Mouse (Mus musculus) heart, embryonic 14.5 days (tissue): ENCODE measurements at regions not wholly inside any gene's neighbourhood (a gene's known extent, or its start where the extent isn't known, plus 50 kb on each side); places are given as distances from the start of the nearest gene placed in this dataset.
A peak's percentile ranks its signal among the peaks of the same experiment; 100 is the strongest.

Experiments used
- ATAC-seq: fragments of 200-750 bp; cut with Nextera tagmentation; 2 replicates; pipeline ENCODE4 v1.8.0; 2017; ENCODE audit warnings: low read depth, moderate TSS enrichment; ENCODE audit not compliant: insufficient number of reproducible peaks, insufficient read depth, low FRiP score
- H3K27ac ChIP-seq, 2 experiments: fragments of 200-500 bp in 1 of 2; fragments of 300-500 bp in 1 of 2; sonication (generic) in 1 of 2; replicated peaks in 1 of 2; 2 replicates each; pipeline ENCODE4 v1.5.1; 2012 to 2014; ENCODE audit warnings: low read depth in 2 of 2, low read length in 2 of 2, control low read depth in 1 of 2, mild to moderate bottlenecking in 1 of 2, mixed read lengths in 1 of 2; ENCODE audit not compliant: control insufficient read depth in 1 of 2, insufficient read depth in 1 of 2
- H3K27me3 ChIP-seq: fragments of 300-500 bp; sonication (generic); 2 replicates; pipeline ENCODE4 v1.6.1; 2014; ENCODE audit warnings: mild to moderate bottlenecking, low read length, control low read depth; ENCODE audit not compliant: control insufficient read depth, insufficient read depth
- H3K36me3 ChIP-seq: fragments of 300-500 bp; sonication (generic); 2 replicates; pipeline ENCODE4 v1.6.1; 2014; ENCODE audit warnings: mild to moderate bottlenecking, control low read depth, low read length, mixed read lengths; ENCODE audit not compliant: control insufficient read depth, insufficient read depth
- H3K4me1 ChIP-seq, 2 experiments: fragments of 200-500 bp in 1 of 2; fragments of 300-500 bp in 1 of 2; sonication (generic) in 1 of 2; 2 replicates each; pipeline ENCODE4 v1.6.1; 2012 to 2014; ENCODE audit warnings: low read length in 2 of 2, control low read depth in 1 of 2, mixed read lengths in 1 of 2; ENCODE audit not compliant: control insufficient read depth in 2 of 2, insufficient read depth in 2 of 2
- H3K4me2 ChIP-seq: fragments of 300-500 bp; sonication (generic); 2 replicates; pipeline ENCODE4 v1.6.1; 2014; ENCODE audit warnings: mild to moderate bottlenecking, low read length
- H3K4me3 ChIP-seq, 2 experiments: fragments of 200-500 bp in 1 of 2; fragments of 300-500 bp in 1 of 2; sonication (generic) in 1 of 2; 2 replicates each; pipeline ENCODE4 v1.5.1; 2012 to 2014; ENCODE audit warnings: low read length in 2 of 2, mild to moderate bottlenecking in 2 of 2, control low read depth in 1 of 2, low read depth in 1 of 2, moderate library complexity in 1 of 2; ENCODE audit not compliant: control insufficient read depth in 1 of 2, insufficient read depth in 1 of 2
- H3K9ac ChIP-seq: fragments of 300-500 bp; sonication (generic); 2 replicates; pipeline ENCODE4 v1.6.1; 2014; ENCODE audit warnings: mild to moderate bottlenecking, low read length
- H3K9me3 ChIP-seq: fragments of 300-500 bp; sonication (generic); 2 replicates; pipeline ENCODE4 v1.6.1; 2016; ENCODE audit warnings: low read length, control low read depth; ENCODE audit not compliant: control insufficient read depth
- WGBS: fragments of 180-500 bp; shearing (Covaris S2); extraction: QIAGEN DNeasy Blood & Tissue Kit; methylation state at CpG from one replicate; pipeline ENCODE4 v1.1.7; 2014; 5-methylcytosine and 5-hydroxymethylcytosine counted together

- Histone ChIP-seq H3K9me3 (peaks cover 9% of the 10 kb centered on the region), H3K9ac (no peak overlapping the region), H3K4me3 (no peak overlapping the region), H3K27me3 (no peaks in the 10 kb centered on the region), H3K36me3 (no peaks in the 10 kb centered on the region), H3K27ac (peak overlapping the region; percentile 20 to 49; a peak in 3 of 4 replicates), H3K4me2 (no peak overlapping the region), H3K4me1 (no peaks in the 10 kb centered on the region; a peak in 1 of 4 replicates)
- WGBS: 47% methylated on average over 5 of the region's 5 CpGs
- no peak for ATAC-seq
Observed at GRCm38 (mm10) chr4:82234443-82234842, 471.1 kb downstream of the Nfib start.

GRCm38 (mm10) chr4:82226197-82227119, 479.1 kb downstream of the Nfib start:
- no peak overlapping the region for H3K4me2 ChIP-seq
- ATAC-seq: no peak
- WGBS: 64% methylated on average over 6 of the region's 6 CpGs

GRCm38 (mm10) chr4:82220724-82221123, 484.8 kb downstream of the Nfib start:
- Histone ChIP-seq H3K4me3 (no peak overlapping the region), H3K36me3 (no peaks in the 10 kb centered on the region), H3K4me1 (0 out of 4 replicates have a peak, but pooled peaks cover 0 to 2% of the 10 kb centered on the region in 2 experiments), H3K27me3 (no peaks in the 10 kb centered on the region), H3K9me3 (no peaks in the 10 kb centered on the region), H3K27ac (no peak overlapping the region; a peak in 1 of 4 replicates), H3K9ac (no peak overlapping the region), H3K4me2 (no peak overlapping the region)
- WGBS: 85% methylated on average over 8 of the region's 8 CpGs
- ATAC-seq: no peak

More at GRCm38 (mm10) chr4:82226197-82227119, 479.1 kb downstream of the Nfib start:
- Histone ChIP-seq H3K9me3 (no peaks in the 10 kb centered on the region), H3K27me3 (no peaks in the 10 kb centered on the region), H3K27ac (no peak overlapping the region), H3K4me1 (no peaks in the 10 kb centered on the region), H3K4me3 (no peak overlapping the region), H3K36me3 (no peaks in the 10 kb centered on the region), H3K9ac (no peak overlapping the region)

- H3K4me2 ChIP-seq: no peak overlapping the region
- ATAC-seq: no peak
- peak overlapping the region; percentile 34 to 50; a peak in 2 of 4 replicates for H3K27ac ChIP-seq
- no peak overlapping the region for H3K9ac ChIP-seq
- H3K27me3 ChIP-seq: no peaks in the 10 kb centered on the region
- H3K4me1 ChIP-seq: 0 out of 4 replicates have a peak, but pooled peaks cover 0 to 2% of the 10 kb centered on the region in 2 experiments
- H3K9me3 ChIP-seq: no peaks in the 10 kb centered on the region
- WGBS: 52% methylated on average over 7 of the region's 7 CpGs
- no peaks in the 10 kb centered on the region for H3K36me3 ChIP-seq
- H3K4me3 ChIP-seq: no peak overlapping the region
Observed at GRCm38 (mm10) chr4:82220120-82220714, 485.3 kb downstream of the Nfib start.

- Histone ChIP-seq H3K27ac (no peak overlapping the region), H3K36me3 (no peaks in the 10 kb centered on the region), H3K27me3 (no peaks in the 10 kb centered on the region), H3K9me3 (no peaks in the 10 kb centered on the region), H3K4me1 (0 out of 4 replicates have a peak, but pooled peaks cover 0 to 2% of the 10 kb centered on the region in 2 experiments), H3K4me2 (no peak overlapping the region), H3K9ac (no peak overlapping the region), H3K4me3 (no peak overlapping the region)
- ATAC-seq: no peak
- 74% methylated on average over 6 of the region's 6 CpGs for WGBS
Observed at GRCm38 (mm10) chr4:82218616-82219015, 486.9 kb downstream of the Nfib start.

- Histone ChIP-seq H3K36me3 (no peaks in the 10 kb centered on the region), H3K4me3 (no peak overlapping the region), H3K27me3 (no peaks in the 10 kb centered on the region), H3K4me2 (no peak overlapping the region), H3K27ac (no peak overlapping the region), H3K4me1 (no peaks in the 10 kb centered on the region), H3K9ac (no peak overlapping the region), H3K9me3 (no peaks in the 10 kb centered on the region)
- WGBS: 98% methylated on average over 1 of the region's 1 CpGs
- no peak for ATAC-seq
Observed at GRCm38 (mm10) chr4:82207031-82207430, 498.5 kb downstream of the Nfib start.

- WGBS: 59% methylated on average over 2 of the region's 2 CpGs
- no peaks in the 10 kb centered on the region for H3K27me3 ChIP-seq
- no peak overlapping the region for H3K9ac ChIP-seq
- no peak overlapping the region for H3K4me3 ChIP-seq
- no peak overlapping the region for H3K4me2 ChIP-seq
- peaks cover 8 to 20% of the 10 kb centered on the region in 2 experiments for H3K4me1 ChIP-seq
- H3K27ac ChIP-seq: no peak overlapping the region
- no peaks in the 10 kb centered on the region for H3K9me3 ChIP-seq
- no peak for ATAC-seq
- no peaks in the 10 kb centered on the region for H3K36me3 ChIP-seq
Observed at GRCm38 (mm10) chr4:82200306-82200705, 505.2 kb downstream of the Nfib start.
